Mouse (Mus musculus) stomach, embryonic 14.5 days (tissue): ENCODE results near the gene Armc9. TPM values are rescaled to one million over a fixed set of nuclear protein-coding genes. Genes with fewer than 3 reads are reported as not detected.

ENCODE experiments used
- ATAC-seq: fragments of 200-750 bp; cut with Nextera tagmentation; 2 replicates; pipeline ENCODE4 v1.8.0; 2017; ENCODE audit warnings: low read depth, moderate TSS enrichment; ENCODE audit not compliant: insufficient number of reproducible peaks, insufficient read depth, low FRiP score
- H3K27ac ChIP-seq: fragments of 300-500 bp; sonication (generic); 2 replicates; pipeline ENCODE4 v1.5.1; 2014; ENCODE audit warnings: mild to moderate bottlenecking, low read length, moderate library complexity, mixed read lengths
- H3K27me3 ChIP-seq: fragments of 300-500 bp; sonication (generic); 2 replicates; pipeline ENCODE4 v1.6.1; 2014; ENCODE audit warnings: low read length, control low read depth, mixed read lengths; ENCODE audit not compliant: control insufficient read depth, insufficient read depth
- H3K36me3 ChIP-seq: fragments of 300-500 bp; sonication (generic); 2 replicates; pipeline ENCODE4 v1.6.1; 2014; ENCODE audit warnings: mild to moderate bottlenecking, control low read depth, low read length, moderate library complexity, mixed read lengths; ENCODE audit not compliant: control insufficient read depth, insufficient read depth
- H3K4me1 ChIP-seq: fragments of 300-500 bp; sonication (generic); 2 replicates; pipeline ENCODE4 v1.6.1; 2014; ENCODE audit warnings: low read length, control low read depth, mixed read lengths; ENCODE audit not compliant: control insufficient read depth, insufficient read depth
- H3K4me2 ChIP-seq: fragments of 300-500 bp; sonication (generic); replicated peaks from 2 replicates; pipeline ENCODE4 v1.6.1; 2014; ENCODE audit warnings: low read depth, low read length, control low read depth
- H3K4me3 ChIP-seq: fragments of 300-500 bp; sonication (generic); 2 replicates; pipeline ENCODE4 v1.5.1; 2014; ENCODE audit warnings: low read depth, low read length, control low read depth
- H3K9ac ChIP-seq: fragments of 300-500 bp; sonication (generic); replicated peaks from 2 replicates; pipeline ENCODE4 v1.6.1; 2014; ENCODE audit warnings: low read depth, mild to moderate bottlenecking, control low read depth, low read length, moderate library complexity, mixed read lengths
- H3K9me3 ChIP-seq: fragments of 300-500 bp; sonication (generic); 2 replicates; pipeline ENCODE4 v1.6.1; 2016; ENCODE audit warnings: low read depth, low read length, control low read depth; ENCODE audit not compliant: control insufficient read depth
- WGBS: fragments of 180-500 bp; shearing (Covaris S2); extraction: QIAGEN DNeasy Blood & Tissue Kit; methylation state at CpG from one replicate; pipeline ENCODE4 v1.1.7; 2014; 5-methylcytosine and 5-hydroxymethylcytosine counted together
- polyA plus RNA-seq: library from polyadenylated mRNA; unstranded; fragments of >200 nt; fragmentation: Nextera tagmentation; extraction: Ambion mirVana; gene quantifications from 2 replicates; pipeline ENCODE4 v1.2.1, GENCODE M21; 2014

Gene Armc9
- polyA plus RNA-seq, 1 experiment from 2014 or later: 30.1 TPM

- Histone ChIP-seq H3K36me3 (peaks cover 3% of the 10 kb centered on the region), H3K27me3 (no peaks in the 10 kb centered on the region), H3K9ac (no peak overlapping the region), H3K4me3 (no peak overlapping the region), H3K4me2 (no peak overlapping the region), H3K9me3 (no peaks in the 10 kb centered on the region), H3K4me1 (no peaks in the 10 kb centered on the region; the same call in 1 of the 2 replicates), H3K27ac (no peak overlapping the region)
- no peak for ATAC-seq
- WGBS: 97% methylated on average over 1 of the region's 1 CpGs
Measured at GRCm38 (mm10) chr1:86215297-86215696, 60.7 kb downstream of the Armc9 start.

DNA sequence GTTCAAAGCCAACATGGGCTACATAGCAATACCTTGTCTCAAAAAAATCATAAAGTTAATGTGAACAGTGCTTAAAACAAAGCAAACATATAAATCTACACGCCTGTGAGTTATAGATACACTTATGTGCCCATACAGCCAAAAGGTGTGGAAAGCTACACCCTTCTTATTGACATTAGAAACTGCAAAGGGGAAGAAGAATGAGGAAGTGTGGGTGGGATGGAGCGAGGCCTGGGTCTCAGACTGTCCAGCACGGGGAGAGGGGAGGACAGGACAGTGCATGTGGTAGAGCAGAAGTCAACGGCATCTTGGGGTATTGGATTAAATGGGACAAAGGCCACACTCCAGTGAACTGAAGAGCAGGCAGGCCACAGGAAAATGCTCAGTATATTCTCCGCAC is 61.8 kb downstream of the Armc9 start:
- H3K4me2 ChIP-seq: no peak overlapping the region
- WGBS: 88% methylated on average over 5 of the region's 5 CpGs
- H3K4me1 ChIP-seq: no peaks in the 10 kb centered on the region; the same call in 1 of the 2 replicates
- H3K4me3 ChIP-seq: no peak overlapping the region
- peaks cover 3% of the 10 kb centered on the region for H3K36me3 ChIP-seq
- H3K9me3 ChIP-seq: no peaks in the 10 kb centered on the region
- no peak overlapping the region for H3K27ac ChIP-seq
- ATAC-seq: no peak
- H3K27me3 ChIP-seq: no peaks in the 10 kb centered on the region
- no peak overlapping the region for H3K9ac ChIP-seq

DNA sequence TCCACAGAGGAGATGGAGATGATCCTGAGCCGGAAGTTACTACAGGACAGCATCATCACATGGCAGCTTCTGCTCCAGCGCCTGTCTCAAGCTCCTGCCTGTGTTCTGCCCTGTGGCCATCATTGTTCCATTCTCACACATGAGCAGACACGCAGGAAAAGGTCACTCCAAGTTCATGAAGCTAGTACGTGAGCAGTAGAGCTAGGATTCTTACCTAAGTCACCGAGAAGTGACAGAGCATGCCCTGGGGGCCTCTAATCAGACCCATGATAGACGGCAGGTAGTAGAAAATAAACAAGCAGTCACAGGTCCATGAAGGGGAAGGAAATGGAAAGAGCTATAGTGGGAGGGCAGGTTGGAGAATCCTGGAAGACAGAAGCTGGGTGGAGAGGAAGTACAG is 63.4 kb downstream of the Armc9 start:
- H3K27ac ChIP-seq: no peak overlapping the region
- WGBS: 44% methylated on average over 6 of the region's 6 CpGs
- peak; percentile 19; the same call in 1 of the 2 replicates for ATAC-seq

DNA sequence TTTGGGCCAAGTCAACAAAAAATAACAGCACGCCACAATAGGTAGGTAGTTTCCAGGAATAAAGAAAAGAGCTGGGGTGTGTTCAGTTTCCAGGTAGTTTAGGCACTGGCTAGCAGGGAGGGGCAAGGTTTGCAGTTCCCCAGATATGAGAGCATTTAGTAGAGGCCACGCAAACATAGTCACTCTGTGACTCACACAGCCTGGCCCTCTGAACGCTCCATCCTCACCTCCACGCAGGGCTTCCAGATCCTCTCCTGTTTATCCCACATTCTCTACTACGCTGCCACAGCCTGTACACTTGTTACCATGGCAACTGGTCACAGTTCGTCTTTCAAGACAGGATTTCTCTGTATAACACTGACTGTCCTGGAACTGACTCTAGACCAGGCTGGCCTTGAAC is 70.6 kb downstream of the Armc9 start:
- ATAC-seq: peak; percentile 74; the same call in 1 of the 2 replicates
- H3K4me1 ChIP-seq: no peaks in the 10 kb centered on the region
- H3K27me3 ChIP-seq: no peaks in the 10 kb centered on the region
- no peak overlapping the region for H3K4me2 ChIP-seq
- H3K27ac ChIP-seq: no peak overlapping the region
- no peak overlapping the region for H3K4me3 ChIP-seq
- 54% methylated on average over 6 of the region's 6 CpGs for WGBS
- H3K9me3 ChIP-seq: no peaks in the 10 kb centered on the region
- no peaks in the 10 kb centered on the region for H3K36me3 ChIP-seq
- H3K9ac ChIP-seq: no peak overlapping the region

More for the DNA sequence above, 63.4 kb downstream of the Armc9 start:
- Histone ChIP-seq H3K27me3 (no peaks in the 10 kb centered on the region), H3K4me3 (no peak overlapping the region), H3K9ac (no peak overlapping the region), H3K4me2 (no peak overlapping the region), H3K36me3 (peaks cover 3% of the 10 kb centered on the region), H3K4me1 (no peaks in the 10 kb centered on the region; the same call in 1 of the 2 replicates), H3K9me3 (no peaks in the 10 kb centered on the region)

DNA sequence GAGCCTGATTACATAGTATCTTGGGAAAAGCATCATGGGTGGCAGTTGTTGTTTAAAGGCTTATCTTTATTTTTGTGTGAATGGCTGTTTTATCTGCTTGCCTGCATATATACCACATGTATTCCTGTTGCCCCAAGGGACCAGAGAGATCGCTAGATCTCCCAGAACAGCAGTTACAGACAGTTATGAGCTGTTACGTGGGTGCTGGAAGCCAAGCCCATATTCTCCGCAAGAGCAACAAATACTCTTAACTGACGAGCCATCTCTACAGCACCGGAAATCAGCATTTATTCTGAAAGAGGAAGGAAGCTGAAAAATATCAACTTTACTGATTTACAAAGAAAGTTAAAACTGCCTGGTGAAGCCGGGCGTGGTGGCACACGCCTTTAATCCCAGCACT is 74.1 kb downstream of the Armc9 start:
- ATAC-seq: no peak
- Histone ChIP-seq H3K27ac (no peak overlapping the region), H3K27me3 (no peaks in the 10 kb centered on the region), H3K36me3 (no peaks in the 10 kb centered on the region), H3K4me1 (no peaks in the 10 kb centered on the region), H3K4me3 (no peak overlapping the region), H3K4me2 (no peak overlapping the region), H3K9ac (no peak overlapping the region), H3K9me3 (no peaks in the 10 kb centered on the region)
- 86% methylated on average over 8 of the region's 8 CpGs for WGBS

DNA sequence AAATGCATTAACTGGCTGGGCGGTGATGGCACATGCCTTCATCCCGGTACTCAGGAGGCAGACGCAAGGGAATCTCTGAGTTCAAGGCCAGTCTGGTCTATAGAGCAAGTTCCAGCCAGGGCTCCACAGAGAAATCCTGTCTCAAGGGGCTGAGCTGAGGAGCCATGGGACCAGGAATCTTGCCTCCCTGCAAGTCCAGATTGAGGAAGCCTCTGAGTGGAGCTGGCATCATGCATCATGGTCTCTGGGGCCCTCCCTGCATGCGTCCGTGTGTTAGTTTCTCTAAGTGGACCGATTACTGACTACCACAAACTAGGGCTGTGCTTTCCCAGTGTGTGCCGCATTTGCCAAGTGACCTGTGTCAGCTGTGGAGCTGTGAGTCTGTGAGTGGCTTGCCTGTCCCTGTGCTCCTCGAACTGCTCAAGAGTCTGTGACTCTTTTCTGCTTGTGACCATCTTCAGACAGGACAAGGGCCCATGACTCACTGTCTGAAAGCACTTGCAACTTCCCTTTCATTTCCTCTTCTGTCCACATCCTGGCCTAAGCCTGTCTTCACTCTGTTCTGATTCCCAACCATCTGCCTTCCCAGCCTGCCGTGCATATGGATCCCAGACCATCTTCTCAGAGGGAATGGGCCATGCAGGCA is 74.7 kb downstream of the Armc9 start:
- 0 out of 2 replicates have a peak, but pooled peaks cover 4% of the 10 kb centered on the region for H3K4me1 ChIP-seq
- no peak overlapping the region for H3K4me2 ChIP-seq
- no peak overlapping the region for H3K27ac ChIP-seq
- no peak for ATAC-seq
- no peaks in the 10 kb centered on the region for H3K9me3 ChIP-seq
- H3K36me3 ChIP-seq: no peaks in the 10 kb centered on the region
- WGBS: 85% methylated on average over 9 of the region's 9 CpGs
- H3K4me3 ChIP-seq: no peak overlapping the region
- no peak overlapping the region for H3K9ac ChIP-seq
- H3K27me3 ChIP-seq: no peaks in the 10 kb centered on the region

- WGBS: 85% methylated on average over 5 of the region's 5 CpGs
- Histone ChIP-seq H3K4me2 (no peak overlapping the region), H3K9ac (no peak overlapping the region), H3K4me1 (0 out of 2 replicates have a peak, but pooled peaks cover 4% of the 10 kb centered on the region), H3K9me3 (no peaks in the 10 kb centered on the region), H3K27ac (no peak overlapping the region), H3K4me3 (no peak overlapping the region), H3K27me3 (no peaks in the 10 kb centered on the region), H3K36me3 (no peaks in the 10 kb centered on the region)
- no peak for ATAC-seq
Measured at GRCm38 (mm10) chr1:86232631-86233030, 78.1 kb downstream of the Armc9 start.

- H3K9ac ChIP-seq: no peak overlapping the region
- no peak overlapping the region for H3K4me2 ChIP-seq
- 0 out of 2 replicates have a peak, but pooled peaks cover 4% of the 10 kb centered on the region for H3K4me1 ChIP-seq
- H3K27ac ChIP-seq: peak overlapping the region; percentile 44; the same call in 1 of the 2 replicates
- H3K36me3 ChIP-seq: no peaks in the 10 kb centered on the region
- H3K27me3 ChIP-seq: no peaks in the 10 kb centered on the region
- no peaks in the 10 kb centered on the region for H3K9me3 ChIP-seq
- H3K4me3 ChIP-seq: no peak overlapping the region
- no peak for ATAC-seq
- WGBS: 42% methylated on average over 4 of the region's 4 CpGs
Measured at GRCm38 (mm10) chr1:86233808-86234207, 79.2 kb downstream of the Armc9 start.

DNA sequence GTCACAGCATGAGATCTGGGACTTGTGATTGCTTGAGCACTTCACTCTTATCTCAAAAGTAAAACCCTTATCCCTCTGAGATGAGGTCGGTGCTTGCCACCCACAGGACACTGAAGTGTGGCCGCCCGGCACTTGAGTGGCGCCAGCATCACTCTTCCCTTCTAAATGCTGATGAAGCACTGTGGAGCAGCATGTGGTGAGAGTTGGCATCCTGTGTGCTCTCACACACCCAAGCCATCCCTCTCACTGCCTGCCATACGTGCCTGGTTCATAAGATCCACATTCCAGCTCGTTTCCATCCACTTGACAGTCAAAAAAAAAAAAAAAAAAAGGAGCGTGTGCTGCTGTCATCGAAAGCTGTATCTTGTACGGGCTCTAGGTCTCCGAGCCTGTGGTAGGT is 80.5 kb downstream of the Armc9 start:
- 74% methylated on average over 10 of the region's 10 CpGs for WGBS
- H3K4me1 ChIP-seq: 0 out of 2 replicates have a peak, but pooled peaks cover 4% of the 10 kb centered on the region
- H3K27me3 ChIP-seq: no peaks in the 10 kb centered on the region
- ATAC-seq: no peak
- H3K27ac ChIP-seq: no peak overlapping the region
- no peak overlapping the region for H3K4me3 ChIP-seq
- H3K9ac ChIP-seq: no peak overlapping the region
- no peaks in the 10 kb centered on the region for H3K36me3 ChIP-seq
- no peaks in the 10 kb centered on the region for H3K9me3 ChIP-seq
- no peak overlapping the region for H3K4me2 ChIP-seq
